Mouse (Mus musculus) G1E (cell line): Measurements from ENCODE around the gene Cpne2. TPM values are rescaled to one million over a fixed set of nuclear protein-coding genes. Genes with fewer than 3 reads are reported as not detected.

ENCODE experiments used
- ATAC-seq: 2 replicates; pipeline ENCODE4 v1.8.0; 2016; ENCODE audit warnings: mild to moderate bottlenecking; ENCODE audit not compliant: insufficient number of reproducible peaks, poor library complexity, low FRiP score, severe bottlenecking; ENCODE audit errors: extremely low read depth
- DNase-seq: peaks from one replicate; pipeline ENCODE4 v3.0.0; 2012; ENCODE audit warnings: low spot score
- H3K27me3 ChIP-seq: 2 replicates; pipeline ENCODE4 v1.6.1; 2012; ENCODE audit warnings: mild to moderate bottlenecking, low read length, inconsistent platforms; ENCODE audit not compliant: insufficient read depth
- H3K36me3 ChIP-seq: replicated peaks from 2 replicates; pipeline ENCODE3; 2012; ENCODE audit warnings: mild to moderate bottlenecking, inconsistent platforms
- H3K4me1 ChIP-seq: 2 replicates; pipeline ENCODE4 v1.6.1; 2012; ENCODE audit warnings: low read depth, low read length, inconsistent platforms, mixed read lengths; ENCODE audit not compliant: insufficient read depth
- H3K4me3 ChIP-seq: 2 replicates; pipeline ENCODE4 v1.5.1; 2012; ENCODE audit warnings: low read depth, mild to moderate bottlenecking, inconsistent platforms, low read length, moderate library complexity, mixed read lengths
- H3K9me3 ChIP-seq: replicated peaks from 2 replicates; pipeline ENCODE4 v1.6.1; 2012; ENCODE audit warnings: inconsistent platforms
- CTCF ChIP-seq: IDR thresholded peaks from 2 replicates; pipeline ENCODE4 v1.5.1; 2012; ENCODE audit warnings: low read depth, low read length, inconsistent platforms, mixed read lengths
- GATA1 ChIP-seq: IDR thresholded peaks from 2 replicates; pipeline ENCODE4 v1.6.1; 2012; ENCODE audit warnings: borderline replicate concordance, low read length, inconsistent platforms, mixed read lengths
- GATA2 ChIP-seq: IDR thresholded peaks from 2 replicates; pipeline ENCODE4 v1.6.1; 2012; ENCODE audit warnings: low read depth, low read length, inconsistent platforms, borderline replicate concordance
- POLR2AphosphoS5 ChIP-seq: IDR thresholded peaks from 2 replicates; pipeline ENCODE4 v1.6.1; 2012; ENCODE audit warnings: low read depth, low read length, inconsistent platforms; ENCODE audit not compliant: insufficient replicate concordance
- TAL1 ChIP-seq: conservative IDR thresholded peaks from 2 replicates; pipeline ENCODE4 v1.6.1; 2012; ENCODE audit warnings: low read depth, low read length, inconsistent platforms, mixed read lengths
- polyA plus RNA-seq: library from polyadenylated mRNA; stranded (reverse); fragments of >175 nt; gene quantifications from 2 replicates; pipeline ENCODE4 v1.2.3, GENCODE M21; 2012
- total RNA-seq, 2 experiments: library from RNA; stranded (forward) in 1 of 2; stranded (reverse) in 1 of 2; fragments of 200-1000 nt in 1 of 2; fragments of >200 nt in 1 of 2; fragmentation: Nextera tagmentation in 1 of 2; gene quantifications; 2 replicates each; pipeline ENCODE4 v1.2.3; 2014 to 2017

The Cpne2 gene
- total and polyA plus RNA-seq, 3 experiments: 0.13 to 0.38 TPM; not detected in 1

- Histone ChIP-seq H3K9me3 (no peaks in the 10 kb centered on the region), H3K36me3 (no peaks in the 10 kb centered on the region), H3K27me3 (peaks cover 54% of the 10 kb centered on the region), H3K4me3 (no peak overlapping the region), H3K4me1 (peaks cover 10% of the 10 kb centered on the region)
- DNase-seq (no peak), ATAC-seq (no peak)
- TF ChIP-seq POLR2AphosphoS5 (no peak), GATA2 (no peak), TAL1 (no peak), CTCF (no peak), GATA1 (no peak)
Measured at GRCm38 (mm10) chr8:94522482-94522881, 10.3 kb upstream of the Cpne2 start.

DNA sequence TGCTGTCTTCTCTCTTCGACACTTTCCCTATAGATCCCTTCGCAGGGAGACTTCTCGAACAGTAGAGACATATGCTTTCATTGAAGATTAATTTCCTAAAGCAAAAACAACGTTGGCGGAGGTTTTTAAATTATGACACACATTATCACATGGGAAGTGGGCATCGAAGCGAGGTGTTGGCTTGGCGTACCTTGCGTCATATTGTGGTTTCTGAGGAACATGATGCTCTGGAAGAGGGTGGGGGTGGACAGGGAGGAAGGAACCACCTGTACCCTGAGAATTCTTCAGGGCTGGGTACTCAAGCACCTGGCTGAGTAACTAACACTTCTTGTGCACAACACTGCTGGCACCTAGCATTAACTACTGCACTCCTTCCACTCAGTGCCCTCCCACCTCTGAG lies 8.2 kb upstream of the Cpne2 start:
- Histone ChIP-seq H3K4me3 (no peak overlapping the region), H3K9me3 (no peaks in the 10 kb centered on the region), H3K4me1 (peaks cover 4% of the 10 kb centered on the region; the same call in 1 of the 2 replicates), H3K27me3 (peaks cover 53% of the 10 kb centered on the region), H3K36me3 (no peaks in the 10 kb centered on the region)
- DNase-seq: no peak
- TF ChIP-seq TAL1 (no peak), CTCF (no peak), GATA2 (no peak), POLR2AphosphoS5 (no peak), GATA1 (no peak)
- ATAC-seq: no peak

DNA sequence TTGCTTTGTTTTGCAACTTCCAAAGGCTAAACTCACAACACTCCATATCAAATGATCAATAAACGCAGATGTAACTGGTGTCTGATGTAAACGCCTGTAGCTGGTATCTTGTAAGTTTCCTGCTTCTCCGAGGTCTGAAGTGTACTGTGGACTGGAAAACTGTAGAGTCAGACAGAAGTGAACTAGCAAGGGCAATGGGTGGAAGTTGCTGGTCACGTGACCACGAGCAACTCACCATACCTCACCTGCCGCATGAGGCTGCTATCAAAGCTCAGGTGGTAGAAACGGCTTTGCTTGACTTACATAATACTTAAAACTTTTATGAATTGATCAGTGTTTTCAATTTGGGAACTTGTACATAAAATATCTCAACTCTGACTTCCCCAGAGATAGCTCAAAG lies 5.6 kb upstream of the Cpne2 start:
- H3K36me3 ChIP-seq: no peaks in the 10 kb centered on the region
- no peak overlapping the region for H3K4me3 ChIP-seq
- H3K27me3 ChIP-seq: peaks cover 44% of the 10 kb centered on the region
- ATAC-seq: no peak
- peaks cover 13% of the 10 kb centered on the region for H3K4me1 ChIP-seq
- DNase-seq: no peak
- TF ChIP-seq CTCF (no peak), GATA1 (no peak), POLR2AphosphoS5 (no peak), GATA2 (no peak), TAL1 (no peak)
- no peaks in the 10 kb centered on the region for H3K9me3 ChIP-seq

DNA sequence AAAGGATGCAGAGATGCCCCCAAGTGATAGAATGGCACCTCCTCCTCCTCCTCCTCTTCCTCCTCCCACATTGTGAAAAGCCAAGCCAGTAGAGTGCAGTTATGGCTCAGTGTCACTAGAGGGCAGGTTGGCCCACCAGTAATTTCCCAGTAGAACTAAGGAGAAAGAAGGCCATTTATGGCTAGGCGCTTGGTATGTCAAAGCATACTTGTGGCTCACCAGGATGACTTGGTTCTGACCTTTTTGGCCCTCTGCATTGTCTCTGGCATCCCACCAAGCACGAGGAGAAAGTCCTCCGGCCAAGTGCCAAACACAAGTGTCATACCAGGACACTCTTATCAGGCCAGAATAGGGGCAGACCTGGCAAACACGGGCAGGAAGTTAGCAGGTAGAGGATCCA lies 4.5 kb upstream of the Cpne2 start:
- peaks cover 13% of the 10 kb centered on the region for H3K4me1 ChIP-seq
- TF ChIP-seq POLR2AphosphoS5 (no peak), TAL1 (no peak), CTCF (peak; percentile 55), GATA2 (no peak), GATA1 (no peak)
- no peak overlapping the region for H3K4me3 ChIP-seq
- H3K27me3 ChIP-seq: peaks cover 39% of the 10 kb centered on the region
- H3K9me3 ChIP-seq: peaks cover 6% of the 10 kb centered on the region
- DNase-seq (peak; percentile 32), ATAC-seq (0 out of 2 replicates have a peak, but pooled peaks have one; percentile 40)
- H3K36me3 ChIP-seq: no peaks in the 10 kb centered on the region

GRCm38 (mm10) chr8:94529875-94530274 lies 2.9 kb upstream of the Cpne2 start:
- H3K9me3 ChIP-seq: peaks cover 6% of the 10 kb centered on the region
- peaks cover 37% of the 10 kb centered on the region for H3K27me3 ChIP-seq
- H3K4me1 ChIP-seq: peaks cover 13% of the 10 kb centered on the region
- H3K36me3 ChIP-seq: no peaks in the 10 kb centered on the region
- H3K4me3 ChIP-seq: no peak overlapping the region
- ATAC-seq (no peak), DNase-seq (no peak)
- TF ChIP-seq TAL1 (no peak), GATA1 (no peak)

DNA sequence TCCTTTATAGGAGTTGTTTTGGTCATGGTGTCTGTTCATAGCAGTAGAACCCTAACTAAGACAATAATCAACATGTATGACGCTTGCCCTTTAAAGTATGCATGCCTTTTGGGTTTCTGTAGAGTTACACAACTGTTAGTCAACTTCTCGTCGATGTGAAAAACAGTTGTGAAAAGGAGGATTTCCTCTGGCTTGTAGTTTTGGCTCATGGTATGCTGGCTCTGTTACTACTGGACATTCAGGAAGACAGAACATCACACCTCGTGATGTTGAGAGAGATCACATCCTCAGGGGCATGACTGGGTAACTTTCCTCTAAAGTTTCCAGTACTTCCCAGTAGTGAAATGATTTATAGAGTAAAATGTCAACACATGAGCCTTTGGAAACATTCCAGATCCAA lies 2.1 kb upstream of the Cpne2 start:
- no peak for ATAC-seq
- peaks cover 36% of the 10 kb centered on the region for H3K27me3 ChIP-seq

DNA sequence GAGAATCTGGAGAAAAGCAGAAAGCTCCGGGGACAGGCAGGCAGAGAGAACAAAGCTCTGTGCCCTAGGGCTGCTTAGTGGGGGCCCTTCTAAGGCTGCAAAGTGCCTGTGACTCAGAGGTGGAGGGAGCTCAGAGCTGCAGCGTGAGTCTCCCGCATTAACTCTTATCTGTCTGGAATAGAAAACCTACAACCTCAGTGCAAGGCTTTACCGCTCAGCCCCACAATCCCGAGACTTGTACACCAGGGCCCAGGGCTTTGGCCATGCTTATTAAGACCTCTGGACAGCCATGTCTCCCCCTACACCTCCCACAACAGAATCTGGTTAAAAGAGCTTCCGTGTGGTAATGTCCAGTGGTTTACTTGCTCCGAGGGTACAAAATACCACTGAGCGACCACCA lies 790 bp upstream of the Cpne2 start:
- no peaks in the 10 kb centered on the region for H3K36me3 ChIP-seq
- TF ChIP-seq POLR2AphosphoS5 (no peak), CTCF (no peak), TAL1 (no peak), GATA2 (no peak), GATA1 (no peak)
- H3K4me1 ChIP-seq: peaks cover 13% of the 10 kb centered on the region
- peaks cover 42% of the 10 kb centered on the region for H3K27me3 ChIP-seq
- no peak overlapping the region for H3K4me3 ChIP-seq
- ATAC-seq (no peak), DNase-seq (no peak)
- H3K9me3 ChIP-seq: peaks cover 6% of the 10 kb centered on the region

More for the DNA sequence above, 2.1 kb upstream of the Cpne2 start:
- H3K36me3 ChIP-seq: no peaks in the 10 kb centered on the region
- H3K4me3 ChIP-seq: no peak overlapping the region
- H3K9me3 ChIP-seq: peaks cover 6% of the 10 kb centered on the region
- no peak for DNase-seq
- no peak for TF ChIP-seq GATA1
- TF ChIP-seq GATA2: no peak
- no peak for TF ChIP-seq POLR2AphosphoS5
- TF ChIP-seq TAL1: no peak
- no peak for TF ChIP-seq CTCF
- peaks cover 13% of the 10 kb centered on the region for H3K4me1 ChIP-seq
